Mouse (Mus musculus) kidney, adult 2 months (tissue): Measurements from ENCODE around the gene Slc44a5.

Experiments used
- CTCF ChIP-seq: fragments of 200-500 bp; conservative IDR thresholded peaks from 2 replicates; pipeline ENCODE4 v1.5.1; 2011; ENCODE audit warnings: low read depth, mild to moderate bottlenecking, control low read depth, low read length, moderate library complexity, mixed read lengths; ENCODE audit not compliant: insufficient read depth, insufficient read length
- POLR2A ChIP-seq: fragments of 200-500 bp; IDR thresholded peaks from one replicate; pipeline ENCODE4 v1.6.1; 2011; ENCODE audit warnings: low read depth, low read length, control low read depth

DNA sequence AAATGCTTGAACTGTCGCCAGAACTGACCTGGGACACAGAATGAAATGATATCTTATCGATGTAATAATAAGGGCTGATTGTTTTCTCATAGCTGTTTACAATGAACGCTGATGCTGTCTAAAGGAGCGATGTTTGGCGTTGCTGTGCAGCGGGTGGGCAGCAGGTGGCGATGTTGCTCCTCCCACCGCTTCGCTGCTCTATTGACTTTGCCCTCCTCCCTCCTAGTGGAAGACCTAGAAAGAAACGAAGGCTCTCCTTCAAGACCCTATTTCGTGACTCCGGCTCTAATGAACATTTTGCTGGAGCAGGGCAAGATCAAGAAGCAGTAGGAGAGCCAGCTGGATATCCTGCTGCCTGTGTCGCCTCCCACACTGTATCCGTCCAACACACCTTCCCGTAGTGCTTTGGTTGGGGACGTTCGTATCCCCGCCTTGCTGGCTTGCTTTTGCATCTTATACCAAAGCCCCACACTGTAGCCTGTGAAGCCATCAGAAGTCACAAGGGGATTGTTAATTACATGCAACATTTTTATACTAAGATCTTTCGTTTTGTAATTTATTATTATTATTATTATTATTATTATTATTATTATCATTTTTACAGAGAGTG is 296.6 kb downstream of the Slc44a5 start:
- TF ChIP-seq CTCF (peak; percentile 99), POLR2A (no peak)
